Mouse (Mus musculus) liver, adult 2 months (tissue): ENCODE measurements around the gene Add3.

ENCODE experiments used
- CTCF ChIP-seq: fragments of 200-500 bp; IDR thresholded peaks from 2 replicates; pipeline ENCODE4 v1.5.1; 2011; ENCODE audit warnings: low read depth, low read length, control low read depth
- POLR2A ChIP-seq: fragments of 200-500 bp; IDR thresholded peaks from 2 replicates; pipeline ENCODE4 v1.6.1; 2011; ENCODE audit warnings: low read length, control low read depth; ENCODE audit not compliant: insufficient read depth; ENCODE audit errors: extremely low read depth

GRCm38 (mm10) chr19:53093294-53093693, 46.9 kb upstream of the Add3 start:
- TF ChIP-seq POLR2A = no peak
- TF ChIP-seq CTCF = no peak
